Mouse (Mus musculus) left cerebral cortex, adult 9 months (tissue): ENCODE data around the gene Tmem130.
"Not testable (repeated sequence)": the region's sequence is repeated elsewhere in the genome, so short reads cannot be mapped to it uniquely, and the experiment has no call there.

Experiments used
- DNase-seq, 2 experiments: peaks; one replicate each; pipeline ENCODE4 v3.0.0; 2022; ENCODE audit warnings: low spot score in 2 of 2

Gene Tmem130

GRCm38 (mm10) chr5:144761161-144761868, at the start of gene Tmem130:
Tmem130 (minus strand) TSS chr5:144761818.
- DNase-seq = peak; percentile 82 to 84

DNA sequence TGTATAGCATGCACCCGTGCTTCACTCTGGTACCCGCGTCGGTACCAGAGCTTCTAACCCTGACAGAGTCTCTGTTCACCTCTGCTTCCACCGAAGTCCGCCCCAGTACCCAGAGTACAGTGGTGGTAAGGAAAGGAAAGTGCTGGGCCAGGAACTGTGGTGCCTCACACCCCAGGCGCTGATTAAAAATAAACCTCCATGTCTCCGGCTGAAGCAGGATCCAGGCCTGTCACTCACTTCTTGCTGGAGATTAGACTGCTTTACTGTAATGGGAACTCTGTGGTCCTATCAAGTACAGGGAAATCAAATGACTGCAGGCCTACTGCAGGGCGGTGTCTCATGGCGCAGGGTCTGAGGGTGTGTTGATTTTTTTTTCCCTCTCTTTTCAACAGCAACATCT, 45.3 kb upstream of the Tmem130 start:
- DNase-seq = no peak

DNA sequence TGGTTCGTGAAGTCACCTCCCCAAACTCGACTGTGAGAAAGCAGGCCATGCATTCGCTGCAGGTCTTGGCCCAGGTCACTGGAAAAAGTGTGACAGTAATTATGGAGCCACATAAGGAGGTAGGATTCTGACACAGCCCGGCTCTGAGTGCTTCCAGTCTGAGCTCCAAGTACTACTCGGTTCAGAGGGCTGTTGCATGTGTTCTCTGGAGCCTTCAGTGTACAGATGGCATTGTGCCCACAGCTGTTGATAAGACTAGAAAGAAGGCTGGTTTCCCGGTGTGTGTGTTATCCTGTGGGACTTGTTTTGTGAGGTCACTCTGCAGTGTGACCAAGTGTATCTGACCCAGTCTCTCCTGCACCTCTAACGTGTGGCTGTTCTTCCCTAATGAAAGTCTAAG, 42.6 kb upstream of the Tmem130 start:
- no peak for DNase-seq

DNA sequence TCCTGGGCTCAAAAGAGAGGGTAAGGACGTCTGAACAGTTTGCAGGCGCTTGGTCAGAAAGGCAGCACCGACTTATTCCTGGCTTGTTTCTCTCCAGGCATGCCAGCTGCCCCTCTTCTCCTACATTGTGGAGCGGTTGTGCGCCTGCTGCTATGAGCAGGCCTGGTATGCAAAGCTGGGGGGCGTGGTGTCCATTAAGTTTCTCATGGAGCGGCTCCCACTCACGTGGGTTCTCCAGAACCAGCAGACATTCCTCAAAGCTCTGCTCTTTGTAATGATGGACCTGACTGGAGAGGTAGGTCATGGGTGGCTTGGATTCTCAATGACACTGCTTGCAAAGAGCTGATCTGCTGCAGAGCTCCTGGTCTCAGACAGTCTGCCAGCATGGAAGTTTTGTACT, 41.4 kb upstream of the Tmem130 start:
- DNase-seq = no peak

GRCm38 (mm10) chr5:144797116-144797515, 35.5 kb upstream of the Tmem130 start:
- no peak for DNase-seq

DNA sequence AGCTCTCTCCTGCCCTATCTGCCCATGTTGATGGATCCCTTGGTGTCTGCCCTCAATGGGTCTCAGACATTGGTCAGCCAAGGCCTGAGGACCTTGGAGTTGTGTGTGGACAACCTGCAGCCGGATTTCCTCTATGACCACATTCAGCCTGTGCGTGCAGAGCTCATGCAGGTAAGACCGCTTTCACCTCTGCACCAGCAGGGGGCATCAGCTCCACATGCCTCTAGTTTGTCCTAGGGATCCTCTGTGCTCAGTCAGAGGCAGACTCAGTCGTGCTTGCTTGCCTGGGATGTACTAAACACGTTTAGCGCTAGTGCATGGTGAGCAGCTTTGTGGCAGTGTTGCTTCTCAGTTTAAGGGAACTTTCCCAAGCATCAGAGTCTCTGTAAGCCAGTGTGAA, 33.1 kb upstream of the Tmem130 start:
- DNase-seq = peak in 1 of 2 experiments; percentile 34

DNA sequence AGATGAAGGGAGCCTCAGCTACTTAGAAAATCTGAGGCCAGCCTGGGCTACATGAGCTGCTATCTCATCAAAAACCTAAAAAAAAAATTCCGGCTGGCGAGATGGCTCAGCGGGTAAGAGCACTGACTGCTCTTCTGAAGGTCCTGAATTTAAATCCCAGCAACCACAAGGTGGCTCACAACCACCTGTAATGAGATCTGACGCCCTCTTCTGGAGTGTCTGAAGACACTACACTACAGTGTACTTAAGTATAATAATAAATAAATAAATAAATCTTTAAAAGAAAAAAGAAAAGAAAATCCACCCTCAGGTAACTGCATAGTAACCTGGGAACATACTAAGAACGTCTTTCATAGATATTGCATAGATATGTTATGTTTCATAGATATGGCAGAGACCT, 31.8 kb upstream of the Tmem130 start:
- DNase-seq = no peak

GRCm38 (mm10) chr5:144786464-144786863, 24.8 kb upstream of the Tmem130 start:
- peak in 1 of 2 experiments; percentile 25 for DNase-seq

DNA sequence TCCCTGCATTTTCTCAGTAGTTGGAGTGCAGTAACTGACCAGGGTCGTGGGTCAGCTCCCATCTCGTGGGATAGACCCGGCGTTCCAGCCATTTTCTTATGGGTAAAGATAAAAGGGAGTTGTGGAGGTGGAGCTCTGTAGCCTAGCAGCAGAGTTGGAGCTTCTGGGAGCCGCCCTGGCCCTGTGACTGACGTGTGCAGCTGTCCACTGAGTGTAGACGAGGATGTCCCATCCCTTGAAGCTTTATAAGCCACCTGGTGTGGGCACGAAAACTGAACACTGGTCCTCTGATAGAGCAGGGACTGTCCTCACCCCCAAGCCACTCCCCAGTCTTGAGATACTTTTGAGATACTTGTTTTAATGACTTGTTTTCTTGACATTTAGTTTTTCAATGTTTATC, 19.0 kb upstream of the Tmem130 start:
- no peak for DNase-seq

DNA sequence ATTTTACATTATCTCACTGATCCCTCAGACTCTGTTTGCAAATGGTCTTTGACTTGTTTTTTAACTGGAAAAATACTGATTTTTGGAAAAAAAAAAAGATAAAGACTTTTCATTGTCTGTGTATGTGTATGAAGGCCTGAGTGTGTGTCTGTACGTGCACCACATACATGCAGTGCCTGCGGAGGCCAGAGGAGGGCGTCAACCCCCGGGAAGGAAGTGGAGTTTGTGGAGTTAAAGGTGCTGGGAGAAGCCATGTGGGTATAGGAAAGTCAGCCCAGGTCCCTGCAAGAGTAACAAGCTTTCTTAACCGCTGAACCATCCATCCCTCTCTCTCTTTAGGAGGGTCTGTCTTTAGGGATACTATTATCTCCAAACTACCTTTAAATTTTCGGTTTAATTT, 11.6 kb upstream of the Tmem130 start:
- no peak for DNase-seq

- DNase-seq = no peak
Observed at GRCm38 (mm10) chr5:144769067-144769482, 7.5 kb upstream of the Tmem130 start.

- DNase-seq = peak; percentile 83 to 91
Observed at GRCm38 (mm10) chr5:144767911-144768841, 6.6 kb upstream of the Tmem130 start.

GRCm38 (mm10) chr5:144767106-144767798, 5.6 kb upstream of the Tmem130 start, which contains the start of gene Trrap:
Trrap (plus strand) TSS chr5:144767732.
- not testable (repeated sequence) for DNase-seq

DNA sequence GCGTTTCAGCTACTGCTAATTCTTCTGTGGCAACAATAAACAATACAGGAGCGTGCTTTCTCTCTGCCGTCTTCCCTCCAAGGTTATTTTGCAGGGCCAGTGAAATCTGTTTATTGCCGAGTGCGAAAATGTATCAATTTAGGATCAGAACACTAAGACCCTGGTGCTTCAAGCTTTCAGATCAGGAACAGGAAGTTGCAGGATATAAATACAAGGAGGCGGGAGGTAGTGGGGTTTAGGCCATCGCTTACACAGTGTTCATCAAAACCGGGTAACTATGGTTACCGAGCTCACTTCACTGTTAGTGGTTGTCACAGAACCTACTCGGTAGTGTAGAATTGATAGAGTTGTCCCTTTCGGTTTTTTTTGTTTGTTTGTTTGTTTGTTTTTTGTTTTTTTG, 5.0 kb upstream of the Tmem130 start:
- no peak for DNase-seq

DNA sequence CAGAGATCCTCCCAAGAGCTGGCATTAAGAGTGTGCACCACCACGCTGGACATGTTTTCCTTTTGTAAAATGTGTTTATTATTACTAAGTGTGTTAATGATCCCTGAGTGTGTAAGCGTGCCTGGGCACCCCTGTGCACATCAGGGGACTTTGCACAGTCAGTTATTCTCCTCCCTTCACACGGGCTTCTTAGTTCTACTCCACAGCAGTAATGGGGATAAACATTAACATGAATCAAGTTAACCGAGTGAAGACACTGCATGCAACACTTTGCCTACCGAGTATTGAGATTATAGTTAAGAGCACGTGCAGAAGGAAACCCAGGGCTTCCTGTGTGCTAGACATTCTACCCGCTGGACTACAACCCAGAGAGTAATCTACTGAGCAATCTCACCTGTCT, 4.4 kb upstream of the Tmem130 start:
- no peak for DNase-seq

DNA sequence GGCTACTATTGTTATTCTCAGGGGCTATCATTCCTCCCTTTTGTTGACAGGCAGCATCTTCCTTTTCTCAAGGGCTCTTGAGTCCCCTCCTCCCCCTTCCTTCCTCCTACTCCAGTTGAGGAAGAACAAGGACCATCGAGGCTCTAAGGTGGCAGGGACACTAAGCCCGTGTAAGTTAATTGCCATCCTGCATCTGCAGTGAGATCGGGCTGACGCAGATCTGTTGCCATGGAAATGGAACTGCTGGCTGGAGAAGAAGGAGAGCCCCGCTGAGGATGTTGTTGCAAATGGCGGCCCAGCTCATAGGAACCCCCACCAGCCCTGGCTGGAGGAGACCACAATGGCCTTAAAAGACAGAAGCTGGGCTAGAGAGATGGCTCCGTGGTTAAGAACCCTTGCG, 3.2 kb downstream of the Tmem130 start:
- peak in 1 of 2 experiments; percentile 54 for DNase-seq

GRCm38 (mm10) chr5:144757402-144757801, 4.2 kb downstream of the Tmem130 start:
- no peak for DNase-seq

DNA sequence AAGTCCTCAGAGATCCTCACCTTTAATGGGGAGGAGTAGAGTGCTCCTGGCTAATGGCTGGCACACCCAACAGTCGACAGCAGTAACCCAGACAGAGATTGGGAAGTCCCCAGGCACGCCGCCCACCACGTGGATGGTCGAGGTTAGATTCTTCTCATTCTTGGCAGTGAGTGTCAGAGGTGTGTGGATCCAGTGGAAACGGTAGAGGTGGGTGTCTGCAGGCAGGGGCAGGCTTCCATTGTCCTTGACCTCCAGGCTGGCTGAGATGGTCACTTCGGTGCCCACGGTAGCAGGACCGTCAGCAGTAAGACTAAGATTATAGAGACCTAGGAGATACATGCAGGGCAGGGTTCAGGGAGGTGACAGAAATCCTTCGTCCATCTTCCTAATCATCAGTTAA, 6.4 kb downstream of the Tmem130 start:
- no peak for DNase-seq

- peak; percentile 61 to 92 for DNase-seq
Observed at GRCm38 (mm10) chr5:144753041-144753440, 8.6 kb downstream of the Tmem130 start.

GRCm38 (mm10) chr5:144752432-144752831, 9.2 kb downstream of the Tmem130 start:
- DNase-seq = no peak

GRCm38 (mm10) chr5:144737101-144737500, 24.5 kb downstream of the Tmem130 start:
- no peak for DNase-seq

- DNase-seq = peak in 1 of 2 experiments; percentile 81
Observed at GRCm38 (mm10) chr5:144734949-144735348, 26.7 kb downstream of the Tmem130 start.
